Mouse (Mus musculus): Measurements from ENCODE around the gene Magi1. TPM values are rescaled to one million over a fixed set of nuclear protein-coding genes. Genes with fewer than 3 reads are reported as not detected.

The Magi1 gene
- total and polyA plus RNA-seq, 3 experiments: not detected

GRCm38 (mm10) chr6:93805407-93805936, 478.2 kb downstream of the Magi1 start:
- TF ChIP-seq SIN3A (IDR thresholded peaks at IDR 0.05; ENCODE audit: low read length) (no peak), E2F4 (IDR thresholded peaks at IDR 0.05; ENCODE audit: insufficient replicate concordance, low read depth, low read length) (no peak), POLR2A (IDR thresholded peaks at IDR 0.05; ENCODE audit: low read depth, low read length) (no peak), PAX5 (IDR thresholded peaks at IDR 0.05; ENCODE audit: low read length) (no peak), POLR2AphosphoS2 (IDR thresholded peaks at IDR 0.05; ENCODE audit: low read depth, low read length) (no peak), TCF12 (IDR thresholded peaks at IDR 0.05; ENCODE audit: low read depth, low read length) (no peak), EP300 (IDR thresholded peaks at IDR 0.05; ENCODE audit: low read length) (no peak), ELF1 (IDR thresholded peaks at IDR 0.05; ENCODE audit: low read depth, low read length) (no peak), CTCF (conservative IDR thresholded peaks at IDR 0.05 in 1 of 2, IDR thresholded peaks at IDR 0.05 in 1 of 2; ENCODE audit: low read depth in 2 of 2, low read length in 2 of 2) (no peak), BHLHE40 (IDR thresholded peaks at IDR 0.05; ENCODE audit: low read depth, low read length) (no peak)
- DNase-seq (ENCODE audit: extremely low read depth): no peak
- H3K79me2 ChIP-seq (replicated peaks; ENCODE audit: control insufficient read depth, extremely low read depth, insufficient read depth, poor library complexity, severe bottlenecking): no peaks in the 10 kb centered on the region
- H3K4me3 ChIP-seq (replicated peaks in 1 of 3; ENCODE audit: low read depth in 2 of 3, low read length in 2 of 3, poor library complexity in 1 of 3): no peak overlapping the region
- in situ Hi-C loops (cut with MboI; ENCODE audit: low pct_ligation_motif_present, low pct_unique_long_range_greater_than_20kb, low sequenced_read_pairs): no loop called here
- no peak overlapping the region for H3K9ac ChIP-seq (ENCODE audit: insufficient read depth, low read depth)
- H3K36me3 ChIP-seq (replicated peaks in 1 of 2; ENCODE audit: control insufficient read depth in 1 of 2, insufficient read depth in 1 of 2, low read length in 1 of 2): no peaks in the 10 kb centered on the region
- H3K4me2 ChIP-seq (ENCODE audit: insufficient read depth, low read depth, poor library complexity, severe bottlenecking): no peak overlapping the region
- peaks cover 68% of the 10 kb centered on the region for H3K9me3 ChIP-seq (replicated peaks; ENCODE audit: low read length)
- H3K4me1 ChIP-seq (ENCODE audit: control insufficient read depth in 1 of 2, insufficient read depth in 2 of 2): no peaks in the 10 kb centered on the region
- dilution Hi-C loops (cut with MboI; ENCODE audit: extremely low pct_ligation_motif_present, extremely low pct_unique_long_range_greater_than_20kb, low sequenced_read_pairs): no loop called here
- no peaks in the 10 kb centered on the region for H3K27me3 ChIP-seq (replicated peaks)
- no peak overlapping the region for H3K27ac ChIP-seq (ENCODE audit: insufficient read depth, low read depth)

GRCm38 (mm10) chr6:93802390-93802789, 481.3 kb downstream of the Magi1 start:
- no peak overlapping the region for H3K4me3 ChIP-seq (replicated peaks in 1 of 3; ENCODE audit: low read depth in 2 of 3, low read length in 2 of 3, poor library complexity in 1 of 3)
- H3K27me3 ChIP-seq (replicated peaks): no peaks in the 10 kb centered on the region
- in situ Hi-C loops (cut with MboI; ENCODE audit: low pct_ligation_motif_present, low pct_unique_long_range_greater_than_20kb, low sequenced_read_pairs): no loop called here
- H3K9me3 ChIP-seq (replicated peaks; ENCODE audit: low read length): peaks cover 67% of the 10 kb centered on the region
- DNase-seq (ENCODE audit: extremely low read depth): no peak
- H3K36me3 ChIP-seq (replicated peaks in 1 of 2; ENCODE audit: control insufficient read depth in 1 of 2, insufficient read depth in 1 of 2, low read length in 1 of 2): no peaks in the 10 kb centered on the region
- H3K4me2 ChIP-seq (ENCODE audit: insufficient read depth, low read depth, poor library complexity, severe bottlenecking): no peak overlapping the region
- TF ChIP-seq CHD2 (IDR thresholded peaks at IDR 0.05; ENCODE audit: low read length) (no peak), JUND (conservative IDR thresholded peaks at IDR 0.05; ENCODE audit: low read depth, low read length) (no peak), USF2 (conservative IDR thresholded peaks at IDR 0.05; ENCODE audit: low read depth, low read length) (no peak), TCF12 (IDR thresholded peaks at IDR 0.05; ENCODE audit: low read depth, low read length) (no peak), NRF1 (IDR thresholded peaks at IDR 0.05; ENCODE audit: low read depth, low read length) (no peak), SMC3 (IDR thresholded peaks at IDR 0.05; ENCODE audit: low read depth, low read length) (no peak), CHD1 (IDR thresholded peaks at IDR 0.05; ENCODE audit: low read depth, low read length) (no peak), HCFC1 (IDR thresholded peaks at IDR 0.05; ENCODE audit: low read depth, low read length) (no peak)
- no peak overlapping the region for H3K27ac ChIP-seq (ENCODE audit: insufficient read depth, low read depth)
- no peaks in the 10 kb centered on the region for H3K79me2 ChIP-seq (replicated peaks; ENCODE audit: control insufficient read depth, extremely low read depth, insufficient read depth, poor library complexity, severe bottlenecking)
- no peak overlapping the region for H3K9ac ChIP-seq (ENCODE audit: insufficient read depth, low read depth)
- dilution Hi-C loops (cut with MboI; ENCODE audit: extremely low pct_ligation_motif_present, extremely low pct_unique_long_range_greater_than_20kb, low sequenced_read_pairs): no loop called here
- H3K4me1 ChIP-seq (ENCODE audit: control insufficient read depth in 1 of 2, insufficient read depth in 2 of 2): no peaks in the 10 kb centered on the region

Measured in CH12.LX (cell line).